Mouse (Mus musculus) layer of hippocampus, postnatal 10 days (tissue): ENCODE measurements around the gene Tmem151a. TPM values are rescaled to one million over a fixed set of nuclear protein-coding genes. Genes with fewer than 3 reads are reported as not detected.

ENCODE experiments used
- DNase-seq, 2 experiments: peaks; one replicate each; pipeline ENCODE4 v3.0.0; 2021; ENCODE audit warnings: low spot score in 2 of 2
- total RNA-seq, 2 experiments: library from RNA; stranded (reverse); gene quantifications; 2 replicates each; pipeline ENCODE4 v1.2.3; 2021

Gene Tmem151a
- total RNA-seq, 2 experiments from 2014 or later: 96.6 to 98.0 TPM

GRCm38 (mm10) chr19:5048138-5049056, 36.9 kb downstream of the Tmem151a start:
- DNase-seq: peak in 1 of 2 experiments; percentile 65

DNA sequence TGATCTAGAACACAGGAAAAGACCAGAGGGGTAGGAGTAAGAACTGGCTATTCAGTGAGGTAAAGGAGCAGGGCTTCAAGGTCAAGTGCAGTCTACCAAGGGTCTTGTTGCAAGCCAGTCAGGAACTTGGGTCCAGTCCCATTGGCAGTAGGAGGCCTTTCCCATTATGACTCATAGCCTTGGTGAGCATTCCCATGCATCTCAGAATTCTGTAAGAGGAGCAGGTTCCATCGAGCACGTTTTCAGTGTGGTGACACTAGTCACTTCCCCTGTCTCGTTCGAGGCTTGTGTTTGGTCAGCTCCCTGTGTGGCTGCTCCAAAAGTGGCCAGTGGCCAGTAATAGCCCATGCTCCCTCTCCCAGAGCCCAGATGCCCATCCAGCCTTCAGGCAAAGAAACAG, 39.8 kb downstream of the Tmem151a start:
- no peak for DNase-seq

DNA sequence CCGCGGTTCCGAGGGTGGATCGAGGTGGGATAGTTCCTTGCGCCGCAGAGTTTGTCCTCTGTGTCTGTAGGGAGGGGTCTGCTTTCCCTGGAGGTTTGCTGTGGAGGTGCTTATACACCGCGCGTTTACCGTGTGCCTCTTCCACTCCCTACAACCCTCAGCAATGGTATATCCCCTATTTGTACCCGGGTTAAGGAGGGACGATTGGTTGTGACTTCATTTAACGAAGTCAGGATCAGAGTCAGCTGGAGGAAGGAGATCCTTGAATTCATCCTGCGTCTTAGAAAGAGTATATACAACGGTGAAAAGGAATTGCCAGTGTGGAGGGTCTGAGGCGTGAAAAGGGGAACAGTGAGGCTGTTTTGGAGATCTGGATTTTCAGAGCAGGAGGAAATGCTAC, 43.7 kb downstream of the Tmem151a start:
- DNase-seq: no peak

- peak; percentile 89 to 92 for DNase-seq
Observed at GRCm38 (mm10) chr19:5040862-5041523, 44.3 kb downstream of the Tmem151a start, which contains the start of gene Brms1. Brms1 (plus strand) TSS chr19:5041354.

GRCm38 (mm10) chr19:5039301-5040114, 45.8 kb downstream of the Tmem151a start:
- no peak for DNase-seq

DNA sequence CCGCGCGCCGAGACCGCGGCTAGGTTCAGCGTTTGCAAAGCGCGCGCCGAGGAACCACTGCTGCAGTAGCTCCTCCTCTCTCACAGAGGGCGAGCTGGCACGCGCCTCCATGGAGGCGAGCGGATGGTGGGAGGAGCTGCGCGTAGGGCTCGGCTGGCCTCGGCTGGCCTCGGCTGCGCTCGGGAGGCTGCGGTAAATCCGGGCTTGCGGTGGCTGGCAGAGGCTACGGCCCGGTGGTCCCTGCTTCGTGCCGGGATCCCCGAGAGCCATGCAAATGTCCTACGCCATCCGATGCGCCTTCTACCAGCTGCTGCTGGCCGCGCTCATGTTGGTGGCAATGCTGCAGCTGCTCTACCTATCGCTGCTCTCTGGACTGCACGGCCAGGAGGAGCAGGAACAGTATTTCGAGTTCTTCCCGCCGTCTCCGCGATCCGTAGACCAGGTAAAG, 46.6 kb downstream of the Tmem151a start, which contains the start of the genes B4gat1 and AC124502.3:
TSS of gene B4gat1 (plus strand) at position 118 of the 448 bp plus-strand sequence.
TSS of gene AC124502.3 (plus strand) at position 183 of the 448 bp plus-strand sequence.
- peak; percentile 90 to 93 for DNase-seq

DNA sequence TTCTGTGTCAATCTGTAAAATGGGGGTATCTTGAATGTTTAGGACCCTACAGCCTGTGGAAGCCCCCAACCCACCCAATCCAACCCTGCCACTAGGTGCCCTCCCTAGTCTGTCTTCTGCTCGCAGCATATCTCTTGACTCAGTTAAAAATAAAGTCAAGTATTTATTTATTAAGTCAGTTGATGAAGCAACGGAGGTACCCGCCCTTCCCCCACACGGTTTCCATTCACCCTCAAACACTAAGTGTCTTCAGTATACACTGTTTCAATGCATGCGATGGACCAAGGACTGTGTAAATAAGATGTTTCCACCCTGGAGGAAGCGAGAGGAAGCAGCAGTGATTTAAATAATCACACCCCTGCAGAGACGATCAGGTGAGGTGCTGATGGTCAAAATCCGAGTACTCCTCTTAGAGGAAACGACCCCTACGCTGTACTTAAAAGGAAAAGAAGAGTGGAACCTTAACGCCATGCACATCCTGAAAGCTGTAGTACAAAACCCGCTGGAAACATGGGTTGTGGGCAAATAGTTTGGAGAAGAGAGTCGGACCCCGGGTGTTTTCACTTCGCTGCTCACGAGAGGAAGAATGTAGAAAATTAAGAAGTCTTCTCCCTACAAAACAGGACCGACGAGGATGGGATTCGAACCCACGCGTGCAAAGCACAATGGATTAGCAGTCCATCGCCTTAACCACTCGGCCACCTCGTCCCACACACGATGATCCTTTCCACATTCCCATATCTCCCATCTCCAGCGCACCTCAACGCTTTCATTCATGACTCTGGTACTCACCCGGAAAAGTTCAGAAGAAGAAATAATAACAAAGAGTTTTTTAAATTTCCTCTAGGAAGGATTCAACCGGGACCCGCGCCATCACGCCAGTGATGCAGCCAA, 47.4 kb downstream of the Tmem151a start:
- DNase-seq: peak; percentile 82 to 90

DNA sequence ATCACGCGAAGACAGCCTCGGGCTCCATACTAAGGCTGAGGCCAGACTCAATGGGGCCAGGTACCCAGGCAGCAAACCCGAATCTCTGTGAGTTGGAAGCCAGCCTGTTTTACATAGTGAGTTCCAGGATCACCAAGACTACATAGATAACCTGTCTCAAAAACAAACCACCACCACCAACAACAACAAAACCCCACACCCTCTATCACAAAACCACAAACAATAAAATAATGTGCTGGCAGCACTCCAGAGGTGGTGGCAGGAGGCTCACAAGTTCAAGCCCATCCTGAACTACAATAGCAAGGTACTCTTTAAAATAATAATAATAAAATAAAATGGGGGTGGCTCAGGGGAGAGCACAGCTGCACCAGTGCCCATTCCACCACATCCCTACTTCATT, 48.8 kb downstream of the Tmem151a start:
- DNase-seq: no peak

DNA sequence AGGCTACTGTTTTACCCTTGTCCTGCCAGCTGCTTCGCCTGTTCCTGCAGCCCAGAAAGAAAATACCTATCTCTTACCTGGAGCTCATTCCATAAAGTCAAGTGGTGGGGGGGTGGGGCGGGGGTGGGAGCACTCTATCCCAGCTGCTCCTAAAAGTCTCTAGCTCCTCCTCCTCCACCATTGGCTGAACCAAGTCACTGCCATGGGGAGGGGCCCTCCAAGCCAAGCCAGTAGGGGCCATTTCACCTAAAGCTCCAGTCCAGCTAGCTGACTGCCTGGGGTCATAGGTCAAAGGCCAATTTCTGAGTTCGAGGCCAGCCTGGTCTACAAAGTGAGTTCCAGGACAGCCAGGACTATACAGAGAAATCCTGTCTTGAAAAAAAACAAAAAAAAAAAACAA, 52.6 kb downstream of the Tmem151a start:
- DNase-seq: no peak

GRCm38 (mm10) chr19:5026111-5026510, 59.2 kb downstream of the Tmem151a start:
- DNase-seq: no peak

DNA sequence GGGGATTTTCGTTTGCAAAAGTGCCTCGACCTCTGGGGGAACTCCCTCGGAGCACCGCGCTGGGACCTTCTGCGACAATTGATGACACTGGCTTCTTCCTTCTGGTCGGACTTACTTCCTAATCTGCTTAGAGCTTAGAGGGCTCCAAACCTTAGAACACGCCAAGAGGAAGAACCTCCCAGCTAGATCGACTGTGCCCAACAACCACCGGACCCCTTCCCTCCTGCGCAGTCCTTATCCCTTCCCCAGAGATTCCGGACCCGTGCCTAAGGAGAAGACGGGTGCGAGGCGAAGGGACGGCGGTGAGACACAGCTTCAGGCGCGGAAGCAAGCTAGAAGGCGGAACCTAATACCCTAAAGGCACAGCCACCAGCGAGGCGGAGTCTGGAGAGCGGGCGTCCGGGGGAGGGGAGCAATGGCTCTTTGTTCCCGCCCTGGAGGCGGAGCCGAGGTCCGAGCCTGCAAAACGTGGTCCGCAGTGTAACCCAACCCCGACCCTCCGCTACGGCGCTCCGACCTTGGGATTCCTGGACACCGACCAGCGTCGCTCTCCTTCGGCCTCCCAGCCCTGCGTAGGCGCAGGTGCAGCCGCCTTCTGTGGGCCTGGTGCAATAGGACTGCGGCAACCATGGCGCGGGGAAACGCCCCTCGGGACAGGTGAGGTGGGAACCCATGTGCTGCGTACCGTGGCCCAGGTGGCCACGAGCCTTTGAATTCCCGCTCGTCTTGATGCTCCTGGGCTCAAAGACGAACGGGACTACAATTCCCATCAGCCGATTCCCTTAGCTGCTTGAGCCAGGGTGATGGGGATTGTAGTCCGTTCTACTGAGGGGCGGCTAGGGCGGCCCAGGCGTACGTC, 61.5 kb downstream of the Tmem151a start, which contains the start of gene Slc29a2:
TSS of gene Slc29a2 (plus strand) at position 240 of the 859 bp plus-strand sequence.
- DNase-seq: peak; percentile 83 to 88

- DNase-seq: no peak
Observed at GRCm38 (mm10) chr19:5021416-5021815, 63.9 kb downstream of the Tmem151a start.

Other genes with a start within 250 kb of the Tmem151a start
- gene Ccs, start 246.2 kb downstream of the Tmem151a start, total RNA-seq: 10 to 100 TPM; 39.4 to 47.5 TPM
- 1 to 10 TPM; 1.9 to 2.6 TPM for gene Ccdc87, start 246.2 kb downstream of the Tmem151a start, total RNA-seq
- gene Ctsf, start 230.4 kb downstream of the Tmem151a start, total RNA-seq: 100 to 1,000 TPM in 1 of 2 experiments, 10 to 100 TPM in 1; 95.2 to 102 TPM
- 1 to 10 TPM; 1.9 to 2.1 TPM for gene Actn3, start 207.6 kb downstream of the Tmem151a start, total RNA-seq
- 10 to 100 TPM; 23.5 to 26.3 TPM for gene Zdhhc24, start 206.9 kb downstream of the Tmem151a start, total RNA-seq
- gene Bbs1, start 178.9 kb downstream of the Tmem151a start, total RNA-seq: 10 to 100 TPM; 31.3 to 34.8 TPM
- 10 to 100 TPM; 62.0 to 62.7 TPM for gene Dpp3, start 157.2 kb downstream of the Tmem151a start, total RNA-seq
- 10 to 100 TPM; 18.0 to 18.4 TPM for gene Peli3, start 142.4 kb downstream of the Tmem151a start, total RNA-seq
- gene Mrpl11, start 123.4 kb downstream of the Tmem151a start, total RNA-seq: 10 to 100 TPM; 62.7 to 68.8 TPM
- 1 to 10 TPM; 4.8 to 5.0 TPM for gene Npas4, start 95.2 kb downstream of the Tmem151a start, total RNA-seq
- 10 to 100 TPM; 21.0 to 21.9 TPM for gene Slc29a2, start 61.7 kb downstream of the Tmem151a start, total RNA-seq
- 100 to 1,000 TPM; 125 to 126 TPM for gene B4gat1, start 46.7 kb downstream of the Tmem151a start, total RNA-seq
- 1 to 10 TPM; 3.4 to 6.9 TPM for gene AC124502.3, start 46.6 kb downstream of the Tmem151a start, total RNA-seq
- gene Brms1, start 44.2 kb downstream of the Tmem151a start, total RNA-seq: 10 to 100 TPM in 1 of 2 experiments, 1 to 10 TPM in 1; 8.7 to 11.9 TPM
- gene Rin1, start 35.0 kb downstream of the Tmem151a start, total RNA-seq: 10 to 100 TPM; 26.4 to 26.6 TPM
- 10 to 100 TPM in 1 of 2 experiments, 1 to 10 TPM in 1; 9.9 to 10.2 TPM for gene Cd248, start 17.5 kb downstream of the Tmem151a start, total RNA-seq
- gene Yif1a, start 3.0 kb upstream of the Tmem151a start, total RNA-seq: 10 to 100 TPM; 24.7 to 29.9 TPM
- gene Cnih2, start 13.0 kb upstream of the Tmem151a start, total RNA-seq: 100 to 1,000 TPM; 743 to 783 TPM
- 100 to 1,000 TPM; 163 to 166 TPM for gene Rab1b, start 21.5 kb upstream of the Tmem151a start, total RNA-seq
- gene Klc2, start 33.0 kb upstream of the Tmem151a start, total RNA-seq: 100 to 1,000 TPM; 170 to 176 TPM
- gene Pacs1, start 187.6 kb upstream of the Tmem151a start, total RNA-seq: 10 to 100 TPM; 71.2 to 73.5 TPM
- gene Sf3b2, start 209.9 kb upstream of the Tmem151a start, total RNA-seq: 100 to 1,000 TPM; 197 to 198 TPM
- 100 to 1,000 TPM; 104 to 111 TPM for gene Gal3st3, start 212.8 kb upstream of the Tmem151a start, total RNA-seq